Mouse (Mus musculus) mouse embryonic stem cell (cell line): ENCODE measurements around the gene Ehbp1l1.

ENCODE experiments used
- in situ Hi-C, 2 experiments: fragments of 300-500 bp; cut with MboI; formaldehyde crosslinking; loops; 1 replicate in 1 of 2; 3 replicates in 1 of 2; pipeline ENCODE4 v1.14.3; 2019 to 2020; ENCODE audit warnings: low sequenced_read_pairs in 2 of 2, low pct_unique_long_range_greater_than_20kb in 1 of 2, mixed read lengths in 1 of 2; ENCODE audit not compliant: unreplicated experiment in 1 of 2

The Ehbp1l1 gene

GRCm38 (mm10) chr19:5740320-5741317 lies 14.5 kb upstream of the Ehbp1l1 start, which contains the start of gene Ltbp3:
TSS of gene Ltbp3 (plus strand) at chr19:5740904.
- in situ Hi-C loops = no loop called here

GRCm38 (mm10) chr19:5739446-5739845 lies 13.3 kb upstream of the Ehbp1l1 start:
- in situ Hi-C loops = no loop called here

- in situ Hi-C loops = no loop called here
Measured at GRCm38 (mm10) chr19:5734325-5734724, 8.2 kb upstream of the Ehbp1l1 start.

GRCm38 (mm10) chr19:5731264-5731978 lies 5.3 kb upstream of the Ehbp1l1 start:
- in situ Hi-C loops = no loop called here

GRCm38 (mm10) chr19:5730314-5731186 lies 4.4 kb upstream of the Ehbp1l1 start:
- in situ Hi-C loops = no loop called here

GRCm38 (mm10) chr19:5729444-5729815 lies 3.3 kb upstream of the Ehbp1l1 start, which contains the start of gene Fam89b:
TSS of gene Fam89b (minus strand) at chr19:5729653.
- in situ Hi-C loops = no loop called here

GRCm38 (mm10) chr19:5728631-5729443 lies 2.7 kb upstream of the Ehbp1l1 start:
- in situ Hi-C loops = no loop called here

- in situ Hi-C loops = no loop called here
Measured at GRCm38 (mm10) chr19:5727701-5728100, 1.6 kb upstream of the Ehbp1l1 start.

GRCm38 (mm10) chr19:5726961-5727578 lies 953 bp upstream of the Ehbp1l1 start:
- in situ Hi-C loops = no loop called here

- in situ Hi-C loops = no loop called here
Measured at GRCm38 (mm10) chr19:5725029-5725707, 949 bp downstream of the Ehbp1l1 start.

- in situ Hi-C loops = no loop called here
Measured at GRCm38 (mm10) chr19:5724549-5724941, 1.6 kb downstream of the Ehbp1l1 start.

GRCm38 (mm10) chr19:5723934-5724548 lies 2.1 kb downstream of the Ehbp1l1 start:
- in situ Hi-C loops = no loop called here

- in situ Hi-C loops = no loop called here
Measured at GRCm38 (mm10) chr19:5722848-5723425, 3.2 kb downstream of the Ehbp1l1 start.

GRCm38 (mm10) chr19:5721233-5721632 lies 4.9 kb downstream of the Ehbp1l1 start:
- in situ Hi-C loops = no loop called here

- in situ Hi-C loops = no loop called here
Measured at GRCm38 (mm10) chr19:5716955-5717354, 9.2 kb downstream of the Ehbp1l1 start.
